Mouse (Mus musculus): ENCODE results near the gene Lst1. TPM values are rescaled to one million over a fixed set of nuclear protein-coding genes. Genes with fewer than 3 reads are reported as not detected.

Gene Lst1
- polyA plus RNA-seq, 2 experiments from 2014 or later, result 5.4 to 13.4 TPM

DNA sequence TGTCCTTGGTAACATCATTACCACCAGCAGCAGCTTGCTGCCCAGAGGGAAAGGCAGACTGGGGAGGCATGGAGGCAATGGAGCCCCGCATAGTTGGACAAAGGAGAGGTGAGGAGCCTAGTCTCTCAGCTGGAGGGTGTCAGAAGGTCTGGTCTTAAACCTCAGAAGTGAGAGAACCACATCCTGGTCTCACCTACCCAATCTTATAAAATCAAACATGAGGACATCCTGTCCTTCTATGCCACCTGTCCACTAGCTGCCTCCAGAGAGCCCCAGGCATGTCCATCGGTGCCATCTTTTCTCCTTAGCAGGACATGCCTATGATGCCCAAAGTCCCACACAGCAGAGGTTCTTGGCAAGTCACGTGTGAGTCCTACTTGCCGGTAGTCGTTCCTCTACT, 8.1 kb downstream of the Lst1 start:
- ATAC-seq, result peak; percentile 55

DNA sequence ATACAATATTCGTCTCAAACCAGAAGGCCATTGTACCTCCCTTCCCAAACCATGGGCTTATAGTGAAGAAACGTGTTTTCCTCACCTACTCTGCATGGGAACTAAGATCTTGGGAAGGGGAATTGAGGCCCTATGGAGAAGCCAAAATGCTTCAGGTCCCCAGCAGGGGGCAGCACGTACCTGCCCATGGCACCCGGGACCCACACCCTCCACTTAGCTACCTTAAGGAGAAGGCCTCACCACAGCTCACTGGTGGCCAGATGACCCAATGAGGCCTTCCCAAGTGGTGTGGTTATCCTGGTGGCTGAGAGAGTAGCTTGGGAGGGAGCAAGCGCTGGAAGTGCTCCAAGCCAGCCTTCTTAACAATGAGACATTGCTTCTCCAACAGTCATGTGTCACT, 9.7 kb downstream of the Lst1 start:
- ATAC-seq, result no peak

DNA sequence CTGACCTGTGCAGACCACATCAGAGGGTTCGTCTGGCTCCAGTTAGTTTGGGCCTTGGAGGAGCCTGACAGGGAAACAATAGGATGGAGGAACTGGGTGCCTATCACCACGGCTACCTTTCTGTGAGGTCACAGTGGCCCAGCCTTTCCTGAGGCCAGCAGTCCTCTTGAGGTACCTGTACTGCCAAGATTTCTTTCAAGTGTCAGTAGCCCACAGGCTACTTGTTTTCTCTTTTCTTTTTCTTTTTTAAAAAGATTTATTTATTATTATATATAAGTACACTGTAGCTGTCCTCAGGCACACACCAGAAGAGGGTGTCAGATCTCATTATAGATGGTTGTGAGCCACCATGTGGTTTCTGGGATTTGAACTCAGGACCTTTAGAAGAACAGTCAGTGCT, 12.3 kb downstream of the Lst1 start, which contains the start of gene Aif1:
Aif1 (minus strand) TSS at position 101 of the 400 bp plus-strand sequence.
- no peak for ATAC-seq

DNA sequence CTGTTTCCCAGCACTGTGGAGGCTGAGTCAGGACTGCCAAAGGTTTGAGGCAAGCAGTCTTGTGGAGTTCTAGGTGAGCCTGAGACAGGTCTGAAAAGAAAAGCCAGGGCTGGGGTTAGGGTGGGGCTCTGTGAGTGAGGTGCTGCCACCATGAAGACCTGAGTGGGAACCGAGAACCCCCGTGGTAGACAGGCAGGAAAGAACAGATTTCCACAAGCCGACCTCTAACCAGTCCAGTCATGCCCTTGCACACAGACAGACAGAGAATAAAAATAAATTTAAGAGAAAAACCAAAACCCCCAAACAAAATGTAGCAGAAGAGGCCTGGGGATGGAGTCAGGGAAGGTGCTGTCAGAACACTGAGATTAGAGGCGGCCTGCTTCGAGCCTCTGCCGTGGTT, 12.9 kb downstream of the Lst1 start:
- no peak for ATAC-seq

DNA sequence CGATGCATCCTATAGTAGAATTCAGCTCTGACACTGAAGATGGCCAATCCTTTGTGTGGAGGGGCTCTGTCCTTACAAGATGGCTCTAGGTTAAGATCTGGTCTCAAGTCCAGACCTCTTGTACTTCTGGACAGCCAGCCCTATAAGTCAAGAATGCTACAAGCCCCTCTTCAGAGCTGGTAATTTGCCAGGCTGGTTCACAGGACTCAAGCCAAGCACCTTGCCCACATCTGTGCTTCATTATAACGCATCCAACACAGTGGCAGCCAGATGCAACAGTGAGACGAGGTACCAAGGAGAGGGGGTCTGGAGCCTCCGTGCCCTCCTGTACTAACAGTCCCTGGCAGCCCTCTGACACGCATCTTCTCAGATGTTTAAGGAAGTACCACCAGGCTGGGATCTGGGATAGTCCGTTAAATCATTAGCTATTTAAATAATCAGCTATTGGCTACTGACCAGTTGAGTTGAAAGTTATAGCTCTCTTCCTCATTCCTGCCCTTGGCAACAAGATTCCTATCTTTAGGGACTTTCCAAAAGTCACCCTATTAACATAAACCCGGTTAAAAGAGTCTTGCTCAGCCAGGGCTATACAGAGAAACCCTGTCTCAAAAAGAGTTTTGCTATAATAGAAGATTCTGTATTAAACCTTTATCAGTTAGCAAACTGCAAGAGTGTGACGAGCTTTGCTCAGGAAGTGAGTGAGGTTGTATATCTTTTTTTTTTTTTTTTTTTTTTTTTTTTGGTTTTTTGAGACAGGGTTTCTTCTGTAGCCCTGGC, 13.8 kb downstream of the Lst1 start:
- peak; percentile 47 for ATAC-seq

DNA sequence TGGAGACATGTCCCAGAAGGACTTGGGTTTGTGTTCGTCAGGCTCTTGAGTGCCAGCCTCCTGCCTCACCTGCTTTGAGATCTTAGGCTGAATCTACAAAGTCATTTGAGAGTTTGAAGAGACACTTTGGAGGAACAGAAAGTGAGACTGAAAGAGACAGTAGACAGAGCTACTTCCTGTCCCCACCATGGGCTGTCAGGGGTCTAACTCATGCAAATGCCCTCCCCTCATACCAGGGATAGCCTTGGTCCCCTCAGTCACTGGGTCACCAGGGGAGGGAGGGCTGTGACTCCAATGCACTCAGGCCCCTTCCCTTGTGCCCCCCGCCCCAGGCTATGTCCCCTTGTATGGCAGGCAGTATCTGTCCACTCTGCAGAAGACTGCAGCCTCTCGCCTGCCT, 14.9 kb downstream of the Lst1 start:
- peak; percentile 80 for ATAC-seq

DNA sequence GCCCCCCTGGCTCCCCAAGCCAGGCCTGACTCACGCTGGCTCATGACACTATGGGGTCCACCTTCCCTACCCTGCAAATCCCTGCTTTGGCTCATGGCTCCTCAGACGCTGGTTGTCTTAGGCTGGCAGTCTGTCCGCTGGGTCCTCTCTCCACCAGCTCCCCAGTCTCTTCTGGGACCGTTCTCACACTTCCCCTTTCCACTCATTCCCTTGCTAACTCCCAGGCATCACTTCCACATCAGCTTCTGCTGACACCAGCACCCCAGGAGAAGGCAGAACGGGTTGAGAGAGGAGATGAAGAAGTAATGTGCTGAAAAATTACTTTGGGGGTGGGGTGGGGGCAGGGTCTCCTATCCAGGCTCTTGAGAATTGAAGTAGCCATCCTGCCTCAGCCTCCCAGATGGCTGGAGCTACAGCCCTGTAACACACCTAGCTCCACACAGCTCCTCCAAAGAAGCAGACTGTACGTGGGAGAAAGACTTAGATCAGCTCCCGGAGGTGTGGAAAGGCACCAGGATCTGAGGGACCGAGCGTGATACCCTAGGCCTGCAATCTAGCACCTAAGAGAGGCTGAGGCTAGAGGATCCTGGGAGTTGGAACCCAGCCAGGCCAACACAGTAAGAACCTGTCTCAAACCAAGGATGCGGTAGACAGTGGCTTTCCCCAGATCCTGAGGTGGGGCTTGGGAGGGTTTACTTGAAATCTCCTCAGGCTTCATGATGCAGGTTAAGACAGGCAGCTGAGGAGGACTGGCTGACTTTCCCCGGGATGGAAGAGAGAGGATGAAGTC, 15.6 kb downstream of the Lst1 start:
- ATAC-seq, result peak; percentile 44

DNA sequence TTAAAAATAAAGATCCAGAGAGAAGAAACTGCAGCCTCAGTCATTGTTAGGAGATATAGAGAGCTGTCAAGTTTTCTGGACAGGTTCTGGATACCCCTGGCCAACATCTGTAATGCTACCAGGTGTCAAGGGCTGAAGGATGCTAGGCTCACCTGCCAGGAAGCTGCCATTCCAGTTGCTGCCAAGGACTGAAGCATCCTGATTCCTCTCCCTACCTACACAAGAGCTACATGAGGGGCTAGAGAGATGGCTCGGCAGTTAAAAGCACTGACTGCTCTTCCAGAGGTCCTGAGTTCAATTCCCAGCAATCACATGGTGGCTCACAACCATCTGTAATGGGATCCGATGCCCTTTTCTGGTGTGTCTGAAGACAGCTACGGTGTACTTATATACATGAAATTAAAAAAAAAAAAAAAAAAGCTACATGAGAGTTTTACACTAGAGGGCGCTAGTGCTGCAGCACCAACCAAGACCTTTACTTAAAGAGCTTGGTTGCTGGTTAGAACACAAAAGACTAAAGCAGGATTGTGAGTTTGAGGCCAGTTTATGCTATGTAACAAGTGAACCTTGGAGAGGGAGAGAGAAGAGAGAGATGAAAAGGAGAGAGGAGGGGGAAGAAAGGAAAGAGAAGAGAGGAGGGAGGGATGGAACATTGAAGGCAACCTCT, 19.6 kb downstream of the Lst1 start:
- no peak for ATAC-seq

DNA sequence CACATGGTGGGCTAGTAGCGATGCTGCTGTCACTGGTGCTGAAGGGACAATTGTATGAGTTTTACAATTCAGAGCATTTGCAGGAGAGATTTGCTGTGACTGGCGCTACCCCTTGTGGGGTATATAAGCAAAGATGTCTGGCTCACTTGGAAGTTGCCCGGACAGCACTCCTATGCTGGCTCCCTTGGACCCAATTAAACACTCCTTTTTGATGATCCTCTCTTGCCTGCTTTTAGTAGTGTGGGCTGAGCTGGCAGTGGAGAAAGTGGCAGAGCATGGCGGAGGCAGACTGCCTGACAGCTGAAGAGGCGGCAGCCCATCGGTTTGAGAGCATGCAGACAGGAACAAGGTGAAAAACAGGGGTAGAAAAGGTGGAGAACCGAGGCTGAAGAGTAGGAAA, 20.4 kb downstream of the Lst1 start:
- no peak for ATAC-seq

DNA sequence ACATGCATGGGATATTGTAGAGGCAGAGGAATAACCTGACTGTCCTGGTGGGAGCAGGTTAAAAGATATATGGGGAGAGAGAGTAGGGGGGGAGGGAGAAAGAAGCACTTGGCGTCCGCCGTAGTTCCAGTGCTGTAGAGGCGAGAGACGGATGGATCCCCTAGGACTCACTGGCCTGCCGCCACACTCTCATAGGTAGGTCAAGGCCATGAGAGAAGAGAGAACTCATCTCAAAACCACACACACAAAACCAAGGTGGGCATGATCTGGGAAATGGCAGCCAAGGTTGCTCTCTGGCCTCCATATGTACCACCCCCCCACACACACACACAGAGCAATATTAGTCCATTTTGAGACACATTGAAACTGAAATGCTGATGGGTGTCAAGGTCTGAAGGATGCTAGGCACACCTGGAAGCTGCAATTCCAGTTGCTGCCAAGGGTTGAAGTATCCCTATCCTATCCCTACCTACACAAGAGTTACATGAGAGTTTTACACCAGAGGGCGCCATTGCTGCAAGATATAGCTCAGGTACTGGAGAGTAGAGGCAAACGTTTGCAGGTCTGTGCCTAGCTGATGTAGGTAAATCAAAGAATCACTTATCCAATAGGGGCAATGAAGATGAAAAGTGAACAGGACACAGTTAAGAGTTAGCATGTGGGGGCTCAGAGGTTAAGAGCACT, 21.7 kb downstream of the Lst1 start:
- peak; percentile 9 for ATAC-seq

DNA sequence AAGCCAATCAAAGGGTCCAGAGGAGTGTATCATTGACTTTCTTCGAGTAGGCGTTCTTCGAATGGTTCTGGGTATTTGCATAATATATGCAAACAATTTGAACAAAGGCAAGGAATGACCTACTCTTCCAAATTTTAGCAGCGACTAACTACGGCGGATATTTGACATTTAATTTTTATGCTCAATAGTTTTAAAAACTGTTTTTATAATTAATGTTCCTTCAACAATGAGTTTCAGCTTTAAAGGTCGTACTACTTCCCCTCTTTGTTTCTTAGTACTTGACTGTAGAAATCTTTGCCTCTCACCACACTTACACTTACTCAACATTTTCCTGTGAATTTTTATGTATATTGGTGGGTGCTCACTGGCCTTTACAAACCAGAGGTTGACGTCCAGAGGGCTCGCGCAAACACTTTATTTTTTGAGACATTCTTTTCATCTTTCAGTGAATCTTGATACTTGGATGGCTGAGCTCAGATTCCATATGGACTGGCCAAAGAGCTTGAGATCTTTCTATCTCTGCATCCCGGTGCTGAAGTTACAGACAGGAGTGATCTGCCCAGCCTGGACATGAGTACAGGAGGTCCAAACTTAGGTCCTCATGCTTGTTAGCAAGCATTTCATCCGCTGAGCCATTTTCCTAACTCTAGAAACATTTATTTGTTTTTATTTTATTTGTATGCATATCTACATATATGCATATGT, 22.6 kb downstream of the Lst1 start:
- no peak for ATAC-seq

DNA sequence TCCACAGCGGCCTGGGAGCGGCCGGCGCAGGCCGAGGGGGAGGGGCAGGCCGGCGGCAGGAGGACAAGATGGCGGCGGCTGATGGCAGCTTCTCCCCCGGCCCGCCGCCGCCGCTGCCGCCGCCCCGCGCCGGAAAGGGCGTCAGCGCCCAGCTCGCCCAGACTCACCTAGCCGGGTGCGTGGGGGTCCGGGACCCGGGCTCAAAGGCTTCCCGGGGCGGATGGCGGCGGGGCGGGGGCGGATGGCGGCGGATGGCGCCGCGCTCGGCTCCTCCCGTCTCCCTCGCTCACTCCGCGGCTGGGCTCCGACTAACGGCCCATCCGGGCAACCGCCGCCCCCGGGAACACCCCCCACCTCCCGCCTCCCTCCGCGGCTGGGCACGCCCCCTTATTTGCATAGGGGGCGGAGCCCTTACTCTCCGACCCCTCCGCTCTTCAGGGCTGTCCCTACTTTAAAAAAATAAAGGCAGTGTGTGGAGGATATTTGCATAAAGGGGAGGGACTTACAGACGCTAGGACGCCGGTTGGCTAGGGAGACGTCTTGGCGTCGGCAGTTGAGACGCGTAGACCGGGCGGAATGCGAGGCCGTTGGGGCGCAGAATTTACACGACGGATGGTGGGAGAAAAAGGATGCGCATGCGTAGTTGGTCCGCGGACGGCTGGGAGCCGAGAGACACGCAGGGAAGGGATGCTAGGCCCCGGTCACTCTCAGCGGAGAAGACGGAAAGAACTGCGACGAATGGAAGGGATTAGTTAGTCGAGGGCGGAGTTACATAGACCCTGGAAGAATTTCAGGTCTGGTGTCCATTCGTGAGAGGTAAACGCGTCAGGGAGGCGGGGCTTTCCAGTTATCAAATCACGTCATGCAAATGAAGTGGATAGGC, 23.4 kb downstream of the Lst1 start, which contains the start of gene Prrc2a:
Prrc2a (minus strand) TSS at position 330 of the 883 bp plus-strand sequence.
- ATAC-seq, result peak; percentile 89

DNA sequence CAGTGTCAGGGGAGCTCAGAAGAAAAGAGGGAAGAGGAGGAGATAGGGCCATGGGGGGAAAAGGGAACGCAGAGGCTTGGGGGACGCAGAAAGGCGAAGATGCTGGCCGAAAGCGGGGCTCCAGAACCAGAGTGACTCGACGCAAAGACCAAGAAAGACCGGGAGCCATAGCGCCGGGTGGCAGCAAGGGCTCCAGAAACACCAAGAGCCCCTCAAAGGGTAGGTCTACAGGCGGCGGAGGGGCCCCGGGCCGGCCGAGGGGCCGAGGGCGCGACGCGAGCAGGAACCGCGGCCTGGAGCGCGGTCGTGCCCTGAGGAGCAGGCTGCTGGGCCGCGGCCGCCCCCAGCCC, 24.0 kb downstream of the Lst1 start:
- no peak for ATAC-seq

DNA sequence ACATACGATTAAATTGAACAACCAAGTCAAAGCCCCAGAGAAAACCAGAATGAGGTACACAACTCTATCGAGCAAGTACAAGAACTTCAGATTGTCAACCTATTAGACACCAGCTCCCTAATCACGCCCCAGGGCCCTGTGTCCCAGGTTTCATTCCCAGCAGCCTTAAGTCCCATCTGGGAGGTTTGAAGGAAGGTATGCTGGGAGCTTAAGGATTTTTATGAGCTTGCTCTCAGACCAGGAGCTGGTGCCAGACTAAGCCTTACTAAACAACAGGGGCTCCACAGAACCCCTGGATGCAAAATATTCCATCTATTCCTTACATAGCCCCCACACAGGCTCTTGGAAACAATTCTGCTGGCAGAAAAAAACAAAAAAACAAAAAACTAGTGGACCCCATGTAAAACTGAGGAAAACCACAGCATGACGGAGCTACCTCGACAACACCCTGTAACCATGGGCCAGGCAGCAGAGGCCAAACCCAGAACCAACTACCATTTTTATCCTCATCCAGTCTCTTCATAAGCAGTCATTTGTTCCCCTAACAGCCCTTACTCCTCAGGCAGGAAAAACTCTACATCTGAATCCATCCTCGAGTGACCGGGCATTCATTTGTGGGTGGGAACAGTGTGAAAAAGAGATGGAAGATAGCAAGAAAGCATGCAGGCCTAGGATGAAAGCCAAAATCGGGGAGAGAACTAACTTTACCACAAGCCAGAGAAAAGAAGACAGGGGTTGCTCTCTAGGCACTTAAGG, 24.7 kb downstream of the Lst1 start:
- ATAC-seq, result no peak

DNA sequence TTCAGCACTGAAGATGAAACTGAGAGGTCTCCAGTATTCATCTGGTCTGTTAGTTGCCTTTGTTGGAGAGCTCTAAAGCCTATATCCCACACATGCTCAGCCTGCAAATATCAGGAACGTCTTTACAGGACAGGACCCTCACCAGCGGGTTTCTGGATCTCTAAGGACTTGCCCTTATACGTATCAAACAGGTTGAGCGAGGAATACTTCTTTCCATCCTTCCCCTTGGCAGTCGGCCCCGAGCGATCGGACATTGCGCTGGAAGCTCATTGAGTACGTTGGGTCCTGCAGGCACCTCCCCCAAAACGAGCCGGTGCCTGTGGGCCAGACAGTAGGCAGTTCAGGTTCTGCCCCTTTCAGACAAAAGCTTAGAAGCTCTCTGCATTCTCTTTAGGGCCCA, 25.5 kb downstream of the Lst1 start:
- no peak for ATAC-seq

DNA sequence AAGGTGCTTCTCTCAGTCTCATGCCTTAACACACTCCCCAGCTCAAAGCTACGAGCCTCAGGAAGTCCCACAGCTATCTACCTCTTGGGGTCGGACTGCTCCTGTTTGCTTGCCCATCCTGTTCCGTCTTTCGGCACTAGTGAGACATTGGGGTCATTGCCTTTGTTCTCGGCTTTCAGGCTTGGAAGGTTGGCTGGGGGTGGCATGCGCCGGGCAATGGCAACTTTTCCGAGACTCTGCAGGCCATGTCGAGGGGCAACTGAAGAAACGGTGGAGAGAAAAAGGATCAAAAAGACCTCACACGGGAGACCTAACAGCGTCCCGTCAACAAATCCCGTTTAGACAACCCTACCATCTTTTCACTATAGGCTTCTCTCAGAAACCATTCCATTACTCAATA, 26.1 kb downstream of the Lst1 start:
- no peak for ATAC-seq

DNA sequence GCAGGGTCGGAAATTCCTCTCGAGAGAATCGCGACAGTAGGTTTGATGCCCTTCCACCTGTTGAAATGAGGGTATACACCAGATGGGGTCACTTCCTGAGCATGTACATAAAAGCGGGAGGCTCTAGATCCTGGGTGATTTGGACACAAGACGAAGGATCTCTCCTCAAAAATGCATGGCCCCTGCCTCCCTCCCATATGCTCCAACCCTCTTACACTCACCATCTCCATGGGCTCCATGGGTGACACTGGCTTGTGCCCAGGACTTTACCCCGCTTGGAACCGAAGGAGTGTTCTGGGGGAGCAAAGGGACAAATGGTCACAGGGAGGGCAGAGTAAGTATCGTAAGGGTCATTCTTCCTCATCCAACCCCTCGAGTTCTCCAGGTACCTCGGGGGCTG, 26.8 kb downstream of the Lst1 start:
- ATAC-seq, result no peak

DNA sequence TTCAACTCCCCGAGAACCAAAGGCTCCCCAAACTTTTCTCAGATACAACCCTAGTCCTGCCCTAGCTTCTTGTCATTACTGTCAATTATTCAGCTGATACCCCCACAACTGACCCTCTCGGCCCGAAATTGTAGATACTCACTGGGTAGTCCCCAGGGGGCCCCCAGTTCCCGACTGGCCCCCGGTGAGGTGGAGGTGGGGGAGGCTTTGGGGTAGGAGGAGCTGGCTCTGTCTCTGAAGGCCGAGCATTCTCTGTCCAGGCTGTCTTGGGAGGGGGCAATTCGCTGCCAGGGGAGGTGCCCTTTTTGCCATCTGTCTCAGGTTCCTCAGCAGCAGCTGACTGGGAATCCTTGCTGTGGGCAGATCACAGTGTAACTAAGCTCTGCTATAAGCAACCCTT, 28.6 kb downstream of the Lst1 start:
- no peak for ATAC-seq

DNA sequence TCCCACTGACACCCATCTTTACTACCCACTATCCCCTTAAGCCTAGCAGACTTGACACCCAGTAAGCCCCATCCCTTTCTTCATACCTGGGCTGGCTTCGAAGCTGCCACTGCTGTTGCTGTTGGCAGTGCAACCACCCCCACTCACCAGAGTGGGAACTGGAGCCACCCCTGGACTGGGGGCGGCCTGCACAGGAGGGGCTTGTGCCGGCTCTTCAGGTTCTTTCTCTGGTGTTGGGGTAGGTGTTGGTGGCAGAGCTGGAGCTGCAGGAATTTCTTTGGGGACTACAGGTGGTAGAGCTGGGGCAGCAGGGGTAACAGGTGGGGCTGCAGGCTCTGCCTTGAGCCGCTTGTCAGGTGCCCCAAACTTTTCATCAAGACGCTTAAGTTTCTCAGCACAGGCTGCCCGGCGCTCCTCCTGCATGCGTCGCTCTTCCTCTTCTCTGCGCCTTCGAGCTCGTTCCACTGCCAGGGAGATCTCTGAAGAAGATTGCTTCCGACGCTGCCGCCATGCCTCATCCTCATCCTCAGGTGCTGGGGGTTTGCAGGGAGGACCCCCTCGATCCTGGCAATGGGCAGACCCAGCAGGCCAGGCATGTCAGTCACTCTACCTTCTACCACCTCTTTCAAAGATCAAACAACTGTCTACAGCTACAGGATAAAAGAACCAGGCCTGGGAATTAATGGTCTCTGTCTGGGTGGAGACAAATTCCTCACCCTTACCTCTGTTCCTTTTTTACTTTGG, 29.2 kb downstream of the Lst1 start:
- no peak for ATAC-seq

All from activated CD4-positive, CD25-positive, alpha-beta regulatory T cell, adult 4 months (primary cell).